ENCODE assay signal across 8 mouse cellular contexts in the genomic region with DNA sequence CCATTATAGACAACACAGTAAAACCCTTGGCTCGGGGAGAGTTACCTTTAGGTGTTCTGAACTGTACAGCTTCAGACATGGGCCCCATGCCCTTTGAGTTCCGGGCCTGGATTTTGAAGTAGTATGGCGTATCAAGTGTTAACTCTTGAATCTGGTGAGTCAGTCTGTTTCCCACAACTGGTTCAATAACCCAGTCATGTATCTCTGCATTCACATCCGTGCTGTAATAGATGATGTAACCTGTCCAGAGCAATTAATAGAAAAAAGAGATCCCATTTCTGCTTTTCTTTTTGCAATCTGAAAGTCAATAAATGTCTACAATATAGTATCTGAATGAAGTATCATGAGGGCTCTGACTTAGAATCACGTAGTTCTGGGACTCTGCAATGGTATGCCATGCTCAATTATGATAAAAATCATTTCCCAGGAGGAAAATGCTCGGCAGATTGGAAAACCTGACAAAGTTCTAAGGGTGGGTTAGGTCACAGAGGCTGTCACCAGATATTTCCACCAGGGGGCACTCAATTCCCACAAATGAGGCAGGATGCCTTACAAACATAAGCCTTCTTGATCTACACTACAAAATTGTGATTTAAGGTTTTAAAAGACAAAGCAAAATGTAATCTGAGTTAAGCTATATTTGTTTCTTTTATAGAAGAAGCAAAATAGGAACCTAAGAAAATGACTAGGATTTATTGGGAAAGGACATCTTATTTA.
DNase-seq lines count a peak whose midpoint lies in the region; ATAC-seq and TF ChIP-seq lines count a peak whose summit lies in the region.

No protein-coding gene starts in this region.

- no peak for TF ChIP-seq EP300 in MEL (IDR thresholded peaks at IDR 0.05; ENCODE audit: low read depth in 1 of 2, low read length in 2 of 2)

- H3K27me3 ChIP-seq in kidney, embryonic 16.5 days (ENCODE audit: insufficient read depth, low read length): no peaks in the 10 kb centered on the region
- peaks cover 5 to 16% of the 10 kb centered on the region in 2 experiments; a peak in 3 of 4 replicates for H3K27me3 ChIP-seq in MEL (ENCODE audit: control insufficient read depth in 1 of 2, insufficient read depth in 2 of 2, low read length in 2 of 2)
- H3K27me3 ChIP-seq in forebrain, embryonic 15.5 days: no peaks in the 10 kb centered on the region

- TF ChIP-seq CTCF in MEL (IDR thresholded peaks at IDR 0.05 in 2 of 3, conservative IDR thresholded peaks at IDR 0.05 in 1 of 3; ENCODE audit: control insufficient read depth in 1 of 3, insufficient read depth in 1 of 3, low read depth in 2 of 3, low read length in 3 of 3, poor library complexity in 1 of 3, severe bottlenecking in 1 of 3): peak; percentile 56 to 85 (median 74)

- H3K4me1 ChIP-seq in kidney, embryonic 16.5 days (ENCODE audit: insufficient read depth, low read length): no peaks in the 10 kb centered on the region
- H3K4me1 ChIP-seq in MEL (ENCODE audit: control insufficient read depth in 1 of 2, insufficient read depth in 2 of 2, low read length in 2 of 2): no peaks in the 10 kb centered on the region
- H3K4me1 ChIP-seq in forebrain, embryonic 15.5 days: no peaks in the 10 kb centered on the region

- ATAC-seq in kidney, embryonic 16.5 days (ENCODE audit: low FRiP score, low TSS enrichment): no peak
- 0 out of 2 replicates have a peak, but pooled peaks have one; percentile 58 for ATAC-seq in forebrain, embryonic 15.5 days (replicated peaks)
- ATAC-seq in megakaryocyte, adult 5-6 weeks (ENCODE audit: poor library complexity, severe bottlenecking): peak; percentile 77

- no peak overlapping the region for H3K9ac ChIP-seq in kidney, embryonic 16.5 days (replicated peaks; ENCODE audit: low read length)
- no peak overlapping the region for H3K9ac ChIP-seq in MEL (ENCODE audit: control insufficient read depth, low read depth, low read length, poor library complexity, severe bottlenecking)
- no peak overlapping the region for H3K9ac ChIP-seq in forebrain, embryonic 15.5 days (replicated peaks)

- no peak overlapping the region for H3K27ac ChIP-seq in kidney, embryonic 16.5 days (ENCODE audit: low read length)
- no peak overlapping the region for H3K27ac ChIP-seq in MEL (ENCODE audit: control insufficient read depth, low read depth, low read length)
- no peak overlapping the region for H3K27ac ChIP-seq in forebrain, embryonic 15.5 days (replicated peaks)

- 70% methylated on average over 6 of the region's 6 CpGs for WGBS in kidney, embryonic 16.5 days
- WGBS in forebrain, embryonic 15.5 days: 61% methylated on average over 6 of the region's 6 CpGs

- peak; percentile 8 to 33 for DNase-seq in kidney, adult 8-10 months
- DNase-seq in MEL (ENCODE audit: low read depth, low spot score): peak; percentile 61
- peak; percentile 42 for DNase-seq in c-Kit-positive CD71-negative TER-119-negative erythroid progenitor cells, embryonic 14.5 days (ENCODE audit: low read depth)
- DNase-seq in layer of hippocampus, adult 18-20 months (ENCODE audit: low spot score in 2 of 2): peak; percentile 27 to 71
- DNase-seq in yolk sac, embryonic 10.5 days (ENCODE audit: low spot score): no peak

- no peak overlapping the region for H3K4me3 ChIP-seq in kidney, embryonic 16.5 days (ENCODE audit: low read length)
- no peak overlapping the region for H3K4me3 ChIP-seq in MEL (ENCODE audit: control insufficient read depth in 1 of 2, insufficient read depth in 1 of 2, low read depth in 2 of 2, low read length in 2 of 2)
- no peak overlapping the region for H3K4me3 ChIP-seq in forebrain, embryonic 15.5 days

- no peaks in the 10 kb centered on the region for H3K79me2 ChIP-seq in MEL (ENCODE audit: control insufficient read depth, insufficient read depth, low read length, poor library complexity)

- no peaks in the 10 kb centered on the region for H3K9me3 ChIP-seq in kidney, embryonic 16.5 days (ENCODE audit: low read length)
- no peaks in the 10 kb centered on the region for H3K9me3 ChIP-seq in MEL (replicated peaks; ENCODE audit: insufficient read depth, low read length)
- H3K9me3 ChIP-seq in forebrain, embryonic 15.5 days: no peaks in the 10 kb centered on the region

- peak; percentile 93 for TF ChIP-seq RAD21 in MEL (IDR thresholded peaks at IDR 0.05; ENCODE audit: low read depth, low read length)

- no peak overlapping the region for H3K4me2 ChIP-seq in kidney, embryonic 16.5 days (replicated peaks; ENCODE audit: low read depth, low read length)
- no peak overlapping the region for H3K4me2 ChIP-seq in forebrain, embryonic 15.5 days (replicated peaks)

- no peak for TF ChIP-seq POLR2A in MEL (IDR thresholded peaks at IDR 0.05; ENCODE audit: control insufficient read depth in 1 of 2, insufficient read depth in 1 of 2, low read depth in 1 of 2, low read length in 2 of 2, poor library complexity in 1 of 2)

- peaks cover 25% of the 10 kb centered on the region for H3K36me3 ChIP-seq in kidney, embryonic 16.5 days (ENCODE audit: insufficient read depth, low read length)
- H3K36me3 ChIP-seq in MEL (ENCODE audit: control insufficient read depth in 1 of 2, insufficient read depth in 2 of 2, low read length in 2 of 2): no peaks in the 10 kb centered on the region
- peaks cover 38% of the 10 kb centered on the region for H3K36me3 ChIP-seq in forebrain, embryonic 15.5 days

TF ChIP-seq in MEL, 35 proteins besides CTCF, POLR2A, EP300 and RAD21:
- no peak for TF ChIP-seq MEF2A (IDR thresholded peaks at IDR 0.05; ENCODE audit: extremely low read depth, insufficient replicate concordance, low read depth, low read length, poor library complexity, severe bottlenecking)
- peak; percentile 72 for TF ChIP-seq ZC3H11A (IDR thresholded peaks at IDR 0.05; ENCODE audit: low read depth, low read length)
- TF ChIP-seq MAZ (IDR thresholded peaks at IDR 0.05; ENCODE audit: low read depth, low read length): no peak
- TF ChIP-seq SMC3 (IDR thresholded peaks at IDR 0.05; ENCODE audit: low read depth, low read length): peak; percentile 76
